Mouse (Mus musculus) ES-Bruce4 (cell line): ENCODE results near the gene Maml3.

Source experiments
- CTCF ChIP-seq: IDR thresholded peaks from one replicate; pipeline ENCODE4 v1.8.1; 2011; ENCODE audit warnings: low read depth, low read length
- EP300 ChIP-seq: IDR thresholded peaks from 2 replicates; pipeline ENCODE4 v1.6.1; 2011; ENCODE audit warnings: low read depth, low read length; ENCODE audit not compliant: insufficient read depth
- POLR2A ChIP-seq: IDR thresholded peaks from one replicate; pipeline ENCODE4 v1.8.1; 2011; ENCODE audit warnings: low read length; ENCODE audit not compliant: insufficient read depth

DNA sequence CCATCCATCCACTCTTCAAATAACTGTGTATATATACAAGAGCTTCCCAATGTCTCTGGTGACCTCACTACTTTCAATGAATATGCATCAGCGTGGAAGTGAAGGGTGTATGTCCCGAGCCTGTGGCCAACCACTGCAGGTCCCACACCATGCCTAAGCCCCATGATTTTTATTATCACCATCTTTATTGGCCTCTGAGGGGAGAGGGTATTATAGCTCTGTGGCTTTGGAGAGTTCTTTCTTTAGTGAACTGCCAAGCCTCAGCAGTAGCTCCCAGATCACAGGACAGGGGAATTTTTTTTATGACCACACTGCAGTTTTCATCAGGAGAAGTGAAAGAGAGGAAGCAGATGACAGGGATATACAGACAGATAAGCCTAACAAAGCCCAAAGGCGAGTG, 326.7 kb downstream of the Maml3 start:
- TF ChIP-seq CTCF, result no peak
- TF ChIP-seq EP300, result no peak
- no peak for TF ChIP-seq POLR2A
